Mouse (Mus musculus) neural tube, embryonic 13.5 days (tissue): ENCODE measurements around the gene Atp12a. TPM values are rescaled to one million over a fixed set of nuclear protein-coding genes. Genes with fewer than 3 reads are reported as not detected.

Experiments used
- ATAC-seq: fragments of 200-750 bp; cut with Nextera tagmentation; 2 replicates; pipeline ENCODE4 v1.8.0; 2017; ENCODE audit warnings: low read depth, mild to moderate bottlenecking, moderate TSS enrichment, moderate library complexity
- H3K27ac ChIP-seq: fragments of 300-500 bp; sonication (generic); replicated peaks from 2 replicates; pipeline ENCODE4 v1.5.1; 2015; ENCODE audit warnings: moderate library complexity, mild to moderate bottlenecking, inconsistent platforms
- H3K27me3 ChIP-seq: fragments of 300-500 bp; sonication (generic); 2 replicates; pipeline ENCODE4 v1.6.1; 2015; ENCODE audit warnings: mild to moderate bottlenecking, inconsistent platforms
- H3K36me3 ChIP-seq: fragments of 300-500 bp; sonication (generic); 2 replicates; pipeline ENCODE4 v1.6.1; 2015; ENCODE audit warnings: mild to moderate bottlenecking, inconsistent platforms
- H3K4me1 ChIP-seq: fragments of 300-500 bp; sonication (generic); replicated peaks from 2 replicates; pipeline ENCODE4 v1.6.1; 2015; ENCODE audit warnings: inconsistent platforms
- H3K4me2 ChIP-seq: fragments of 300-500 bp; sonication (generic); 2 replicates; pipeline ENCODE4 v1.6.1; 2015; ENCODE audit warnings: inconsistent platforms, mild to moderate bottlenecking, moderate library complexity
- H3K4me3 ChIP-seq: fragments of 300-500 bp; sonication (generic); 2 replicates; pipeline ENCODE4 v1.5.1; 2015; ENCODE audit warnings: mild to moderate bottlenecking, inconsistent platforms
- H3K9ac ChIP-seq: fragments of 300-500 bp; sonication (generic); 2 replicates; pipeline ENCODE4 v1.6.1; 2015; ENCODE audit warnings: moderate library complexity, mild to moderate bottlenecking, inconsistent platforms
- H3K9me3 ChIP-seq: fragments of 300-500 bp; sonication (generic); 2 replicates; pipeline ENCODE4 v1.6.1; 2016; ENCODE audit warnings: inconsistent platforms
- WGBS: fragments of 180-500 bp; shearing (Covaris S2); methylation state at CpG from one replicate; pipeline ENCODE4 v1.1.7; 2015; 5-methylcytosine and 5-hydroxymethylcytosine counted together
- polyA plus RNA-seq: library from polyadenylated mRNA; unstranded; fragments of >200 nt; fragmentation: Nextera tagmentation; extraction: Ambion mirVana; gene quantifications from 2 replicates; pipeline ENCODE4 v1.2.1, GENCODE M21; 2015

Gene Atp12a
- 0.07 and 0.15 TPM in 2 replicates for polyA plus RNA-seq

DNA sequence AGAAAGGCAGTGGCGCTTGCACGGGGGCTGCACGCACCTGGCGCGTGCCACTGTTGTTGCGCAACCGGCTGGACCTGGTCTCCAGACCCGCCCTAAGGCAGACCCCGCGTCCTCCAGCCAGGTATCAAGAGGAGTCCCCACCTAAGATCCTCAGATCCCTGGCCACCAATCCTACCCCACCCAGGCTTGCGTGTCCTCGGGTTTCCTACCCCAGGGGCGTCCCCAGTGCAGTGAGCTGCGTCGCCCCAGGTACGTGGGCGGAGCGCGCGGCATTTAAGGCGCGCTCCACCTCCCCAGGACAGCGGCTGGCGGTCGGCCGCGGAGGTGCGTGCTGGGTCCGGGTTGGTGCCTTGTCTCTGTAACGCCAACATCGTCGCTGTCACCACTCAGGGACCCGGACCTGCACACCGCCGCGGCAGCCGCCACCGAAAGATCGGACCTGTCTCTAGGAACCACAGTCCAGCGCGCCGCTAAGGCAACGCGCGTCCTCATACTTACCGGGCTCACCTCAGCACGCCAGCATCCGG is at the start of gene Atp12a:
Gene Atp12a, plus strand, starts transcription at position 358 of the 527 bp plus-strand sequence.
- Histone ChIP-seq H3K9me3 (no peaks in the 10 kb centered on the region), H3K4me1 (peaks cover 13% of the 10 kb centered on the region), H3K4me3 (peak within 1 kb of the TSS; percentile 44), H3K4me2 (peak within 1 kb of the TSS; percentile 65), H3K36me3 (no peaks in the 10 kb centered on the region), H3K9ac (peak within 1 kb of the TSS; percentile 52; the same call in 1 of the 2 replicates), H3K27me3 (peaks cover 58% of the 10 kb centered on the region), H3K27ac (no peak within 1 kb of the TSS)
- WGBS = 2% methylated on average over 48 of the region's 48 CpGs
- ATAC-seq = peak; percentile 56

- no peaks in the 10 kb centered on the region for H3K9me3 ChIP-seq
- H3K4me3 ChIP-seq = no peak overlapping the region
- no peaks in the 10 kb centered on the region for H3K36me3 ChIP-seq
- ATAC-seq = no peak
- H3K27me3 ChIP-seq = no peaks in the 10 kb centered on the region
- H3K27ac ChIP-seq = no peak overlapping the region
- WGBS = 77% methylated on average over 7 of the region's 7 CpGs
- no peaks in the 10 kb centered on the region for H3K4me1 ChIP-seq
- no peak overlapping the region for H3K9ac ChIP-seq
- H3K4me2 ChIP-seq = no peak overlapping the region
Observed at GRCm38 (mm10) chr14:56315519-56315918, 49.3 kb upstream of the Atp12a start.

DNA sequence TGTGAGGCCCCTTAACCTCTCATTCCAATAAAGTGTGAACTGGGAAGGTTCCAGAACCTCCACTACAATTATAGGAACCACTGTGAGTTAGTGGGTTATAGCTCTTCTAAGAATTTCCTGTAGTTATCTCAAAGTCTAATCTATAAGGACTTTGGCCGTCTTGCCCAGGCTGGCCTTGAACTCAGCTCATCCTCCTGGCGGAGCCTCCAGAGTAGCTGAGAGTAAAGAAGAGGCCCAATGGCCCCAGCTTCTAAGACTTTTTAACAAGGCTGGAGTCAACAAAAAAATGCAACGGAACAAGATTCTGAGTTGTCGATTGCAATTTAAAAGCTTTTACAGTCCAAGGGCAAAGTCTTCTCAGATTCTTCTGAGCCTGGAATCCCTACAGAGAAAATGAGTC is 48.5 kb upstream of the Atp12a start:
- H3K4me3 ChIP-seq = no peak overlapping the region
- no peak overlapping the region for H3K4me2 ChIP-seq
- no peak for ATAC-seq
- no peaks in the 10 kb centered on the region for H3K27me3 ChIP-seq
- H3K4me1 ChIP-seq = no peaks in the 10 kb centered on the region
- no peak overlapping the region for H3K27ac ChIP-seq
- no peaks in the 10 kb centered on the region for H3K36me3 ChIP-seq
- no peak overlapping the region for H3K9ac ChIP-seq
- WGBS = 94% methylated on average over 4 of the region's 4 CpGs
- H3K9me3 ChIP-seq = no peaks in the 10 kb centered on the region

DNA sequence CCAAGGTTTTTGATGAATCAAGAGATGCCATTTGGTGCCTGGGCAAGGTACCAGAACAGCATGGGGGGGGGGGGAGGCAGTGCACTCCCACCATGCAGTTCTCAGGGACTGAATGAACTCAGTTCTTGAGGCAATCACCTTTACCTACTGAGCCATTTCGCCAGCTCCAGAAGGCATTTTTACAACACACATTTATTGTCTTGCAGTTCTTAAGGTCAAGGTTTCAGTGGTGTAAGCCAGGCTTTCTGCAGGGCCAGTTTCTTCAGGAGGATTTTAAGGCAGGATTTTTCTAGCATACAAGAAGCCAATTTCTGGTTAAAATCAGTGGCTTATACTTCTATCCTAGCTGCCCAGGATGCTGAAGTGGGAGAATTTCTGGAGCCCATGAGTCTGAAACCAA is 41.9 kb upstream of the Atp12a start:
- H3K9ac ChIP-seq = no peak overlapping the region
- H3K4me2 ChIP-seq = no peak overlapping the region
- 72% methylated on average over 1 of the region's 1 CpGs for WGBS
- no peaks in the 10 kb centered on the region for H3K9me3 ChIP-seq
- no peak overlapping the region for H3K27ac ChIP-seq
- no peak overlapping the region for H3K4me3 ChIP-seq
- no peaks in the 10 kb centered on the region for H3K36me3 ChIP-seq
- H3K27me3 ChIP-seq = no peaks in the 10 kb centered on the region
- ATAC-seq = no peak
- H3K4me1 ChIP-seq = no peaks in the 10 kb centered on the region

GRCm38 (mm10) chr14:56325038-56325437 is 39.8 kb upstream of the Atp12a start:
- no peaks in the 10 kb centered on the region for H3K4me1 ChIP-seq
- no peak overlapping the region for H3K27ac ChIP-seq
- no peak overlapping the region for H3K4me3 ChIP-seq
- no peak for ATAC-seq
- no peaks in the 10 kb centered on the region for H3K36me3 ChIP-seq
- no peaks in the 10 kb centered on the region for H3K27me3 ChIP-seq
- H3K9ac ChIP-seq = no peak overlapping the region
- no peak overlapping the region for H3K4me2 ChIP-seq
- H3K9me3 ChIP-seq = no peaks in the 10 kb centered on the region

DNA sequence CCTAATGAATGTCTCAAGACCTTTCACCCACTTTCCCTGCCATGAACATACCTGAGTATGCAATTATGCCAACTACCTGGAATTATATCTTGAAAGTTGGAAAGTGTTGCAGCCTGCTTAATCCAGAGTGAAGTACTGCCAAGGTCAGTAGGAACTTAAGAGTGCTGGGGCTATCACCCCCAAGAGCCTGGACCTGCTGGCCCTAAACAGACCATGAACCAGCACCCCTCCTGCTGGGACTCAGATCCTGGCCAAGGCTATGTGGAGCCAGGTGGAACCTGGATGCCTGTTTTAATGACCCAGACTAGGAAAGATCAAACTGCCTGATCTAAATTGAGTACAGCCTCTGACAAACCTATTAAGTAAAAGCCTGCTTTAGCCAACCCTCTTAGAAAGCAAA is 31.2 kb upstream of the Atp12a start:
- Histone ChIP-seq H3K4me2 (no peak overlapping the region), H3K9ac (no peak overlapping the region)

GRCm38 (mm10) chr14:56334437-56334836 is 30.4 kb upstream of the Atp12a start:
- Histone ChIP-seq H3K4me2 (no peak overlapping the region), H3K4me3 (no peak overlapping the region), H3K27ac (no peak overlapping the region), H3K36me3 (no peaks in the 10 kb centered on the region), H3K9me3 (no peaks in the 10 kb centered on the region), H3K9ac (no peak overlapping the region), H3K4me1 (0 out of 2 replicates have a peak, but pooled peaks cover 8% of the 10 kb centered on the region), H3K27me3 (no peaks in the 10 kb centered on the region)
- 93% methylated on average over 5 of the region's 5 CpGs for WGBS
- ATAC-seq = no peak

More for the DNA sequence above, 31.2 kb upstream of the Atp12a start:
- 0 out of 2 replicates have a peak, but pooled peaks cover 8% of the 10 kb centered on the region for H3K4me1 ChIP-seq
- H3K27ac ChIP-seq = no peak overlapping the region
- H3K9me3 ChIP-seq = no peaks in the 10 kb centered on the region
- H3K4me3 ChIP-seq = no peak overlapping the region
- H3K27me3 ChIP-seq = no peaks in the 10 kb centered on the region
- no peaks in the 10 kb centered on the region for H3K36me3 ChIP-seq
- ATAC-seq = no peak

- no peaks in the 10 kb centered on the region for H3K9me3 ChIP-seq
- no peak overlapping the region for H3K9ac ChIP-seq
- no peaks in the 10 kb centered on the region for H3K27me3 ChIP-seq
- no peaks in the 10 kb centered on the region for H3K36me3 ChIP-seq
- no peak overlapping the region for H3K4me3 ChIP-seq
- H3K4me1 ChIP-seq = 0 out of 2 replicates have a peak, but pooled peaks cover 8% of the 10 kb centered on the region
- no peak overlapping the region for H3K4me2 ChIP-seq
- no peak overlapping the region for H3K27ac ChIP-seq
- ATAC-seq = no peak
- whole genome bisulfite sequencing = 92% methylated on average over 10 of the region's 10 CpGs
Observed at GRCm38 (mm10) chr14:56336032-56336431, 28.8 kb upstream of the Atp12a start.

DNA sequence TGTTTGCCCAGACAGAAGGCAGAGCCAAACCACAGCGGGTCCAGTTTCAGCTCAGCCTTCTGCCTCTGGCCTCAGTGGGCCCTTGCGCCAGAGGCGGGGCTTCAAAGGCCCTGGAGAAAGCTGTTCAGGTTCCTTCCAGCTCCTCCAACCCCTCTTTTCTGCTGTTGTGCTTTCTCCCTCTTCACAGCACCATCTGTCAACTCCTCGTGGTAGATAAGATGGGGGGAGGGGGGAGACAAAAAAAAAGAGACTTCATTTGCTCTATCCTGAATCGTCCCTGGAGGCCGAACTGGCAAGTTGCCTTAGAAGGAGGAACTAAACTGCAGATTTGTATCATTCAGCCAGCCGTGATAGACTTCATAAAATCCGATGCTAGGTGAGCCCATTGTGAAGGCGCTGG is 27.8 kb upstream of the Atp12a start:
- no peak overlapping the region for H3K27ac ChIP-seq
- H3K9me3 ChIP-seq = no peaks in the 10 kb centered on the region
- H3K4me3 ChIP-seq = no peak overlapping the region
- H3K9ac ChIP-seq = no peak overlapping the region
- H3K4me1 ChIP-seq = 0 out of 2 replicates have a peak, but pooled peaks cover 8% of the 10 kb centered on the region
- H3K4me2 ChIP-seq = no peak overlapping the region
- H3K27me3 ChIP-seq = no peaks in the 10 kb centered on the region
- H3K36me3 ChIP-seq = no peaks in the 10 kb centered on the region
- 54% methylated on average over 9 of the region's 9 CpGs for WGBS
- no peak for ATAC-seq

- H3K27ac ChIP-seq = no peak overlapping the region
- H3K4me1 ChIP-seq = 0 out of 2 replicates have a peak, but pooled peaks cover 8% of the 10 kb centered on the region
- ATAC-seq = no peak
- 75% methylated on average over 2 of the region's 2 CpGs for WGBS
- no peak overlapping the region for H3K4me2 ChIP-seq
- no peaks in the 10 kb centered on the region for H3K9me3 ChIP-seq
- no peak overlapping the region for H3K4me3 ChIP-seq
- H3K27me3 ChIP-seq = no peaks in the 10 kb centered on the region
- no peaks in the 10 kb centered on the region for H3K36me3 ChIP-seq
- no peak overlapping the region for H3K9ac ChIP-seq
Observed at GRCm38 (mm10) chr14:56337696-56338095, 27.2 kb upstream of the Atp12a start.

GRCm38 (mm10) chr14:56338882-56339442 is 25.9 kb upstream of the Atp12a start:
- Histone ChIP-seq H3K4me1 (0 out of 2 replicates have a peak, but pooled peaks cover 8% of the 10 kb centered on the region), H3K9me3 (no peaks in the 10 kb centered on the region), H3K4me2 (no peak overlapping the region), H3K27ac (no peak overlapping the region), H3K36me3 (no peaks in the 10 kb centered on the region), H3K27me3 (no peaks in the 10 kb centered on the region), H3K4me3 (no peak overlapping the region), H3K9ac (no peak overlapping the region)
- ATAC-seq = no peak
- WGBS = 84% methylated on average over 7 of the region's 7 CpGs

DNA sequence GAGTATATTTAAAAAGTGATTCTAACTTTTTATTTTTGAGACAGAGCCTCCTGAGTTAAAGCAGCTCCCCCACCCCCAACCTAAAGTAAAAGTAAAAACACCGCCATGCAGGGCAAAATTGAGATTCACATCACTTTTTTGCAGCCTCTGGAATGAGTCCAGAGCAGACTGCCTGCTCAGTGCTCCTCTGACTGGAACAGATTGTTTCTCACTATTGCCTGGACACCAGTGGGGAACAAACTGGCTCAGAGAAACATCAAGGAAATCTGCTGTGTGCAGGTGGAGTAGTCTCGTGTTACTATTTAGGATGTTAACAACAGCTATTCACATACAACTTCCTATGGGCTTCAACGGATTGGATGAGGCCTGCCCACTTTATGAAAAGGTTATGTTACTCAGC is 16.2 kb upstream of the Atp12a start:
- Histone ChIP-seq H3K4me3 (no peak overlapping the region), H3K27ac (no peak overlapping the region), H3K9me3 (no peaks in the 10 kb centered on the region), H3K36me3 (no peaks in the 10 kb centered on the region), H3K27me3 (no peaks in the 10 kb centered on the region), H3K4me1 (no peaks in the 10 kb centered on the region), H3K9ac (no peak overlapping the region), H3K4me2 (no peak overlapping the region)
- 79% methylated on average over 3 of the region's 3 CpGs for WGBS
- ATAC-seq = no peak

DNA sequence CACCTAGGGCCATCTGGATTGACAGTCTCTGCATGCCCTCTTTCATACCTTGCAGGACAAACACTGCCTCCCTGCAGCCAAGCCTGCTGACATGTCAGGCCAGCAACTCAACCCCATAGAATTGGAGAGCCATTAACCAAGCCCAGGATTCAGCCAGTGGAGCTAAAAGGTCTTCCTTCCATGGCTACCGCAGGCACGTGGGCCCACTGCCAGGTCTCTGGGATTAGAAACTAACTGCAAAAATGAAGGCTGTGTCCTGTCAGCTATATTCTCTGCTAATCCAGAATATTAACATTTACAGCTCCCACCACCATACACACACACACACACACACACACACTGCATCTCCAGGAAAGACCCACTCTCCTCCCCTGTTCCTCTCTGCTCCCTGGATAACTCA is 15.3 kb upstream of the Atp12a start:
- no peaks in the 10 kb centered on the region for H3K27me3 ChIP-seq
- H3K36me3 ChIP-seq = no peaks in the 10 kb centered on the region
- H3K27ac ChIP-seq = no peak overlapping the region
- H3K4me3 ChIP-seq = no peak overlapping the region
- no peak overlapping the region for H3K4me2 ChIP-seq
- no peaks in the 10 kb centered on the region for H3K9me3 ChIP-seq
- ATAC-seq = no peak
- H3K4me1 ChIP-seq = no peaks in the 10 kb centered on the region; the same call in 1 of the 2 replicates
- H3K9ac ChIP-seq = no peak overlapping the region
- 94% methylated on average over 2 of the region's 2 CpGs for WGBS
